Comparison of ENCODE assay signal across 28 mouse cellular contexts in the genomic region with DNA sequence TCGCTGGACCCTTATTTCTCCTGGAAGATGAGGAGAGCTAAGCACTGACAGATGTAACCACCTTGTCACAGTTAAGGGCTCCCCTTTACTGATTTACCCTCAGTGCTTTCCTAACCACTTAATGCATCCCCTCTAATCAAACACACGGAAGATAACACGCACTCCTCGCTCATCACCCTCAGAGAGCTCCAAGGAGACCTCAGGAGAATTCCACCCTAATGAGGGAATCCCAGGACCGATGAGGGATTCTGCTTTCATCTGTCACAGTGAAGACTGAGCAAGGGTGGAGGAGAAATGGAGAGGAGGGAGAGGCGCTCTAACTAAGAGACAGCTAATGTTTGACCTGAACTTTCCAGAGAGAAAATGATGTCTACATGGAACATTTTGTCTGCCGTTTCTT. TPM values are rescaled to one million over a fixed set of nuclear protein-coding genes. Genes with fewer than 3 reads are reported as not detected.
A peak's percentile ranks its signal among the peaks of the same experiment; 100 is the strongest.
DNase-seq lines count a peak whose midpoint lies in the region; ATAC-seq and TF ChIP-seq lines count a peak whose summit lies in the region.
"Had no signal": no experiment of that assay in that cellular context is flagged by ENCODE, and none has a peak within 500 bp of the region (broad histone marks: within the 10 kb centered on the region; RNA-seq: fewer than 3 reads in every experiment).

No protein-coding gene starts in this region.

- DNase-seq in heart, adult 11 months: peak; percentile 53
- no peak for DNase-seq in hindbrain, embryonic 11.5 days (ENCODE audit: low spot score)
- DNase-seq in midbrain, embryonic 10.5 days (ENCODE audit: low spot score): no peak
- DNase-seq in lung, postnatal 0 days (ENCODE audit: low spot score): no peak
- DNase-seq: adrenal gland, adult 2 months; adrenal gland, postnatal 14 days; B cell, adult 2 months; cerebellum, adult 11 months; cerebellum, adult 2 months; cerebellum, adult 9-11 months; cerebellum, postnatal 25 days; forebrain, postnatal 0 days; gastrocnemius, adult 2 months; gastrocnemius, postnatal 14 days; heart, adult 18-20 months; heart, postnatal 36 days had no signal

- H3K36me3 ChIP-seq in heart, embryonic 12.5 days: no peaks in the 10 kb centered on the region
- no peaks in the 10 kb centered on the region for H3K36me3 ChIP-seq in hindbrain, embryonic 16.5 days (ENCODE audit: control insufficient read depth, insufficient read depth, low read length)
- H3K36me3 ChIP-seq in hindbrain, embryonic 11.5 days (ENCODE audit: control insufficient read depth, insufficient read depth, low read length): no peaks in the 10 kb centered on the region
- H3K36me3 ChIP-seq in midbrain, embryonic 16.5 days (ENCODE audit: control insufficient read depth, insufficient read depth, low read length): no peaks in the 10 kb centered on the region
- H3K36me3 ChIP-seq in midbrain, embryonic 10.5 days: peaks cover 16% of the 10 kb centered on the region
- H3K36me3 ChIP-seq in lung, postnatal 0 days (ENCODE audit: insufficient read depth, low read length): no peaks in the 10 kb centered on the region
- H3K36me3 ChIP-seq: embryonic facial prominence, embryonic 15.5 days; forebrain, embryonic 12.5 days; hindbrain, embryonic 12.5 days had no signal

- no peak overlapping the region for H3K27ac ChIP-seq in heart, embryonic 12.5 days (ENCODE audit: poor library complexity, severe bottlenecking)
- H3K27ac ChIP-seq in hindbrain, embryonic 16.5 days (ENCODE audit: low read depth, low read length): no peak overlapping the region
- H3K27ac ChIP-seq in hindbrain, embryonic 11.5 days (ENCODE audit: low read depth, low read length): no peak overlapping the region
- H3K27ac ChIP-seq in midbrain, embryonic 16.5 days (ENCODE audit: low read length): no peak overlapping the region
- H3K27ac ChIP-seq in midbrain, embryonic 10.5 days (replicated peaks): no peak overlapping the region
- no peak overlapping the region for H3K27ac ChIP-seq in lung, postnatal 0 days (ENCODE audit: low read length)
- H3K27ac ChIP-seq: embryonic facial prominence, embryonic 12.5 days; embryonic facial prominence, embryonic 15.5 days; forebrain, embryonic 12.5 days; gastrocnemius, adult 2 months; hindbrain, embryonic 12.5 days; hindbrain, postnatal 0 days had no signal

- no peak overlapping the region for H3K9ac ChIP-seq in heart, embryonic 12.5 days
- no peak overlapping the region for H3K9ac ChIP-seq in hindbrain, embryonic 16.5 days (ENCODE audit: low read depth, low read length)
- no peak overlapping the region for H3K9ac ChIP-seq in hindbrain, embryonic 11.5 days (ENCODE audit: low read depth, low read length)
- no peak overlapping the region for H3K9ac ChIP-seq in midbrain, embryonic 16.5 days (ENCODE audit: low read depth, low read length)
- no peak overlapping the region for H3K9ac ChIP-seq in lung, postnatal 0 days (replicated peaks; ENCODE audit: low read depth)
- H3K9ac ChIP-seq: embryonic facial prominence, embryonic 12.5 days; embryonic facial prominence, embryonic 15.5 days; forebrain, embryonic 12.5 days; forebrain, postnatal 0 days; hindbrain, embryonic 12.5 days had no signal

- no peak for TF ChIP-seq CTCF in lung, postnatal 0 days (IDR thresholded peaks at IDR 0.05)

- H3K4me1 ChIP-seq in heart, embryonic 12.5 days (replicated peaks): peaks cover 41% of the 10 kb centered on the region
- H3K4me1 ChIP-seq in hindbrain, embryonic 16.5 days (ENCODE audit: control insufficient read depth, insufficient read depth, low read depth, low read length): no peaks in the 10 kb centered on the region
- H3K4me1 ChIP-seq in hindbrain, embryonic 11.5 days (replicated peaks; ENCODE audit: control insufficient read depth, insufficient read depth, low read length): no peaks in the 10 kb centered on the region; the same call in 1 of the 2 replicates
- H3K4me1 ChIP-seq in midbrain, embryonic 16.5 days (ENCODE audit: control insufficient read depth, insufficient read depth, low read length): no peaks in the 10 kb centered on the region; the same call in none of the 2 replicates
- peaks cover 31% of the 10 kb centered on the region for H3K4me1 ChIP-seq in midbrain, embryonic 10.5 days
- peaks cover 14% of the 10 kb centered on the region for H3K4me1 ChIP-seq in lung, postnatal 0 days (ENCODE audit: insufficient read depth, low read depth, low read length)

- no peaks in the 10 kb centered on the region for H3K9me3 ChIP-seq in heart, embryonic 12.5 days (replicated peaks)
- H3K9me3 ChIP-seq in hindbrain, embryonic 16.5 days (ENCODE audit: control insufficient read depth, low read length): no peaks in the 10 kb centered on the region
- no peaks in the 10 kb centered on the region for H3K9me3 ChIP-seq in hindbrain, embryonic 11.5 days (ENCODE audit: control insufficient read depth, low read length)
- no peaks in the 10 kb centered on the region for H3K9me3 ChIP-seq in midbrain, embryonic 16.5 days (replicated peaks; ENCODE audit: control insufficient read depth, low read length, poor library complexity, severe bottlenecking)
- H3K9me3 ChIP-seq in midbrain, embryonic 10.5 days (replicated peaks): no peaks in the 10 kb centered on the region
- H3K9me3 ChIP-seq in lung, postnatal 0 days (ENCODE audit: low read length): no peaks in the 10 kb centered on the region
- H3K9me3 ChIP-seq: embryonic facial prominence, embryonic 12.5 days; embryonic facial prominence, embryonic 15.5 days; forebrain, embryonic 12.5 days; hindbrain, embryonic 12.5 days had no signal

- 44% methylated on average over 7 of the region's 7 CpGs for WGBS in heart, embryonic 12.5 days
- 64% methylated on average over 7 of the region's 7 CpGs for WGBS in hindbrain, embryonic 16.5 days
- 69% methylated on average over 7 of the region's 7 CpGs for WGBS in hindbrain, embryonic 11.5 days
- 66% methylated on average over 7 of the region's 7 CpGs for WGBS in midbrain, embryonic 16.5 days
- 80% methylated on average over 7 of the region's 7 CpGs for WGBS in midbrain, embryonic 10.5 days
- WGBS in lung, postnatal 0 days: 70% methylated on average over 7 of the region's 7 CpGs

- TF ChIP-seq EP300 in lung, postnatal 0 days (IDR thresholded peaks at IDR 0.05): no peak

- H3K4me3 ChIP-seq in heart, embryonic 12.5 days: no peak overlapping the region
- H3K4me3 ChIP-seq in hindbrain, embryonic 16.5 days (ENCODE audit: low read length): no peak overlapping the region
- no peak overlapping the region for H3K4me3 ChIP-seq in hindbrain, embryonic 11.5 days (ENCODE audit: low read depth, low read length)
- no peak overlapping the region for H3K4me3 ChIP-seq in midbrain, embryonic 16.5 days (ENCODE audit: low read depth, low read length)
- H3K4me3 ChIP-seq in midbrain, embryonic 10.5 days: no peak overlapping the region
- no peak overlapping the region for H3K4me3 ChIP-seq in lung, postnatal 0 days (ENCODE audit: low read depth, low read length)
- H3K4me3 ChIP-seq: embryonic facial prominence, embryonic 12.5 days; embryonic facial prominence, embryonic 15.5 days; erythroblast, embryonic 14.5 days; forebrain, embryonic 12.5 days; gastrocnemius, adult 2 months; hindbrain, embryonic 12.5 days had no signal

- no peak for ATAC-seq in heart, embryonic 12.5 days (ENCODE audit: insufficient number of reproducible peaks, low FRiP score)
- peak; percentile 34; the same call in 1 of the 2 replicates for ATAC-seq in hindbrain, embryonic 16.5 days
- no peak for ATAC-seq in hindbrain, embryonic 11.5 days (ENCODE audit: low FRiP score)
- ATAC-seq in midbrain, embryonic 16.5 days: peak; percentile 68
- no peak for ATAC-seq in lung, postnatal 0 days
- ATAC-seq: forebrain, postnatal 0 days; hindbrain, postnatal 0 days; inflammation-experienced regulatory T-cells, adult 6 months; intestine, embryonic 16.5 days had no signal

- H3K27me3 ChIP-seq in heart, embryonic 12.5 days (replicated peaks): peaks cover 39% of the 10 kb centered on the region
- H3K27me3 ChIP-seq in hindbrain, embryonic 16.5 days (replicated peaks; ENCODE audit: control insufficient read depth, insufficient read depth, low read length): no peaks in the 10 kb centered on the region
- H3K27me3 ChIP-seq in hindbrain, embryonic 11.5 days (ENCODE audit: control insufficient read depth, insufficient read depth, low read length): no peaks in the 10 kb centered on the region
- H3K27me3 ChIP-seq in midbrain, embryonic 16.5 days (ENCODE audit: control insufficient read depth, insufficient read depth, low read depth, low read length): no peaks in the 10 kb centered on the region
- no peaks in the 10 kb centered on the region for H3K27me3 ChIP-seq in midbrain, embryonic 10.5 days (ENCODE audit: low read depth, poor library complexity, severe bottlenecking)
- no peaks in the 10 kb centered on the region for H3K27me3 ChIP-seq in lung, postnatal 0 days (replicated peaks; ENCODE audit: insufficient read depth, low read length)
- H3K27me3 ChIP-seq: CH12.LX; embryonic facial prominence, embryonic 12.5 days; embryonic facial prominence, embryonic 15.5 days; forebrain, embryonic 12.5 days; hindbrain, embryonic 12.5 days had no signal

- no peak overlapping the region for H3K4me2 ChIP-seq in heart, embryonic 12.5 days
- H3K4me2 ChIP-seq in hindbrain, embryonic 16.5 days (ENCODE audit: low read length): no peak overlapping the region
- H3K4me2 ChIP-seq in hindbrain, embryonic 11.5 days (replicated peaks; ENCODE audit: low read depth, low read length): no peak overlapping the region
- no peak overlapping the region for H3K4me2 ChIP-seq in midbrain, embryonic 16.5 days (ENCODE audit: low read length)
- H3K4me2 ChIP-seq in lung, postnatal 0 days (replicated peaks; ENCODE audit: low read depth, low read length): no peak overlapping the region
- H3K4me2 ChIP-seq: embryonic facial prominence, embryonic 12.5 days; embryonic facial prominence, embryonic 15.5 days; forebrain, embryonic 12.5 days; hindbrain, embryonic 12.5 days had no signal

RNA-seq across cellular contexts. Expression of a gene that starts 44.3 kb away (rescaled TPM):
- polyA plus RNA-seq in heart, embryonic 12.5 days (2016; fragmentation: Nextera tagmentation; extraction: Ambion mirVana): 25.6 and 27.5 TPM in 2 replicates
- 8.2 and 11.6 TPM in 2 replicates for polyA plus RNA-seq in hindbrain, embryonic 16.5 days (2015; fragmentation: Nextera tagmentation; extraction: Ambion mirVana)
- 86.0 and 93.4 TPM in 2 replicates for polyA plus RNA-seq in hindbrain, embryonic 11.5 days (2014; fragmentation: Nextera tagmentation; extraction: Ambion mirVana)
- polyA plus RNA-seq in midbrain, embryonic 16.5 days (2015; fragmentation: Nextera tagmentation; extraction: Ambion mirVana): 8.6 and 10.2 TPM in 2 replicates
- polyA plus RNA-seq in midbrain, embryonic 10.5 days (2016; fragmentation: Nextera tagmentation; extraction: Ambion mirVana): 63.5 and 73.5 TPM in 2 replicates
- 56.0 and 63.0 TPM in 2 replicates for polyA plus RNA-seq in lung, postnatal 0 days (2015; fragmentation: Nextera tagmentation; extraction: Ambion mirVana)
- polyA plus RNA-seq: erythroblast, embryonic 14.5 days had no signal

Comparison
In these comparisons a context has a peak if more than half of its experiments do, and no peak if none do; other contexts are left out.
1. ATAC-seq: peak in hindbrain, embryonic 16.5 days (single experiment) and midbrain, embryonic 16.5 days (single experiment); none in heart, embryonic 12.5 days (single experiment), hindbrain, embryonic 11.5 days (single experiment) and lung, postnatal 0 days (single experiment).